Mouse (Mus musculus): ENCODE measurements around the gene Scrg1. TPM values are rescaled to one million over a fixed set of nuclear protein-coding genes. Genes with fewer than 3 reads are reported as not detected.

Gene Scrg1
- total and polyA plus RNA-seq, 3 experiments = not detected

- Histone ChIP-seq H3K79me2 (ENCODE audit: control insufficient read depth, insufficient read depth, low read length, poor library complexity) (no peaks in the 10 kb centered on the region), H3K9me3 (replicated peaks; ENCODE audit: insufficient read depth, low read length) (no peaks in the 10 kb centered on the region), H3K36me3 (ENCODE audit: control insufficient read depth in 1 of 2, insufficient read depth in 2 of 2, low read length in 2 of 2) (peaks cover 8 to 12% of the 10 kb centered on the region in 2 experiments), H3K27me3 (ENCODE audit: control insufficient read depth in 1 of 2, insufficient read depth in 2 of 2, low read length in 2 of 2) (no peaks in the 10 kb centered on the region), H3K9ac (ENCODE audit: control insufficient read depth, low read depth, low read length, poor library complexity, severe bottlenecking) (peak overlapping the region; percentile 54), H3K4me3 (ENCODE audit: control insufficient read depth in 1 of 2, insufficient read depth in 1 of 2, low read depth in 2 of 2, low read length in 2 of 2) (peak overlapping the region; percentile 39 to 53), H3K4me1 (ENCODE audit: control insufficient read depth in 1 of 2, insufficient read depth in 2 of 2, low read length in 2 of 2) (peaks cover 2 to 7% of the 10 kb centered on the region in 2 experiments), H3K27ac (ENCODE audit: control insufficient read depth, low read depth, low read length) (peak overlapping the region; percentile 70)
- DNase-seq (ENCODE audit: low read depth, low spot score) = peak; percentile 81
- no peak for TF ChIP-seq MAFK (IDR thresholded peaks at IDR 0.05; ENCODE audit: borderline replicate concordance, low read depth, low read length)
- no peak for TF ChIP-seq ZC3H11A (IDR thresholded peaks at IDR 0.05; ENCODE audit: low read depth, low read length)
- TF ChIP-seq RCOR1 (IDR thresholded peaks at IDR 0.05; ENCODE audit: low read depth, low read length) = no peak
- no peak for TF ChIP-seq POLR2AphosphoS2 (IDR thresholded peaks at IDR 0.05; ENCODE audit: low read length)
- no peak for TF ChIP-seq UBTF (IDR thresholded peaks at IDR 0.05; ENCODE audit: borderline replicate concordance, insufficient read depth, low read depth, low read length)
- TF ChIP-seq NRF1 (IDR thresholded peaks at IDR 0.05; ENCODE audit: insufficient read depth, low read depth, low read length, poor library complexity, severe bottlenecking) = no peak
- TF ChIP-seq ZKSCAN1 (IDR thresholded peaks at IDR 0.05; ENCODE audit: low read depth, low read length) = no peak
- peak; percentile 58 for TF ChIP-seq SIN3A (IDR thresholded peaks at IDR 0.05; ENCODE audit: low read length)
- peak; percentile 78 for TF ChIP-seq TCF12 (IDR thresholded peaks at IDR 0.05; ENCODE audit: low read depth, low read length)
- no peak for TF ChIP-seq ELF1 (IDR thresholded peaks at IDR 0.05; ENCODE audit: low read depth, low read length)
- no peak for TF ChIP-seq CHD1 (IDR thresholded peaks at IDR 0.05; ENCODE audit: low read depth, low read length)
- TF ChIP-seq GABPA (IDR thresholded peaks at IDR 0.05; ENCODE audit: low read depth, low read length) = no peak
- TF ChIP-seq ZMIZ1 (IDR thresholded peaks at IDR 0.05; ENCODE audit: low read depth, low read length) = no peak
- no peak for TF ChIP-seq E2F4 (IDR thresholded peaks at IDR 0.05; ENCODE audit: borderline replicate concordance, low read depth, low read length)
- no peak for TF ChIP-seq RAD21 (IDR thresholded peaks at IDR 0.05; ENCODE audit: low read depth, low read length)
- TF ChIP-seq BHLHE40 (IDR thresholded peaks at IDR 0.05; ENCODE audit: borderline replicate concordance, low read depth, low read length) = peak; percentile 24; the same call in 1 of the 2 replicates
- TF ChIP-seq USF1 (IDR thresholded peaks at IDR 0.05; ENCODE audit: low read depth, low read length) = no peak
- TF ChIP-seq POLR2A (IDR thresholded peaks at IDR 0.05; ENCODE audit: control insufficient read depth in 1 of 2, insufficient read depth in 1 of 2, low read depth in 1 of 2, low read length in 2 of 2, poor library complexity in 1 of 2) = 0 out of 4 replicates have a peak, but pooled peaks of 1 of the 2 experiments have one; percentile 22
- no peak; the same call in 1 of the 2 replicates for TF ChIP-seq MAX (IDR thresholded peaks at IDR 0.05; ENCODE audit: low read length)
- TF ChIP-seq MEF2A (IDR thresholded peaks at IDR 0.05; ENCODE audit: extremely low read depth, insufficient replicate concordance, low read depth, low read length, poor library complexity, severe bottlenecking) = no peak
- no peak for TF ChIP-seq MYC (IDR thresholded peaks at IDR 0.05; ENCODE audit: low read depth, low read length)
- peak; percentile 40; the same call in 1 of the 2 replicates for TF ChIP-seq MYB (IDR thresholded peaks at IDR 0.05; ENCODE audit: low read depth, low read length)
- TF ChIP-seq ZNF384 (IDR thresholded peaks at IDR 0.05; ENCODE audit: low read depth, low read length) = no peak
- 0 out of 2 replicates have a peak, but pooled peaks have one; percentile 37 for TF ChIP-seq MXI1 (IDR thresholded peaks at IDR 0.05; ENCODE audit: low read depth, low read length)
- TF ChIP-seq TAL1 (IDR thresholded peaks at IDR 0.05; ENCODE audit: low read length) = peak; percentile 67
- TF ChIP-seq ETS1 (IDR thresholded peaks at IDR 0.05; ENCODE audit: low read depth, low read length) = peak; percentile 71
- TF ChIP-seq USF2 (IDR thresholded peaks at IDR 0.05; ENCODE audit: borderline replicate concordance in 1 of 2, insufficient read depth in 1 of 2, low read depth in 1 of 2, low read length in 2 of 2) = no peak
- TF ChIP-seq JUND (IDR thresholded peaks at IDR 0.05; ENCODE audit: low read depth, low read length) = no peak
- no peak for TF ChIP-seq MAZ (IDR thresholded peaks at IDR 0.05; ENCODE audit: low read depth, low read length)
- no peak for TF ChIP-seq SMC3 (IDR thresholded peaks at IDR 0.05; ENCODE audit: low read depth, low read length)
- TF ChIP-seq CHD2 (IDR thresholded peaks at IDR 0.05; ENCODE audit: low read length) = peak; percentile 18; the same call in 1 of the 2 replicates
- TF ChIP-seq KAT2A (conservative IDR thresholded peaks at IDR 0.05; ENCODE audit: low read depth, low read length) = no peak
- TF ChIP-seq TBP (IDR thresholded peaks at IDR 0.05; ENCODE audit: low read depth, low read length) = peak; percentile 14; the same call in 1 of the 2 replicates
- TF ChIP-seq EP300 (IDR thresholded peaks at IDR 0.05; ENCODE audit: low read depth in 1 of 2, low read length in 2 of 2) = peak; percentile 74 to 87
- peak; percentile 36; the same call in 1 of the 2 replicates for TF ChIP-seq HCFC1 (IDR thresholded peaks at IDR 0.05; ENCODE audit: low read depth, low read length)
- TF ChIP-seq POLR2AphosphoS5 (IDR thresholded peaks at IDR 0.05; ENCODE audit: borderline replicate concordance, low read depth, low read length) = no peak; the same call in 1 of the 2 replicates
These were observed 64.6 kb downstream of the Scrg1 start for GRCm38 (mm10) chr8:57520186-57520786.
